Mouse (Mus musculus) ES-E14 (cell line): ENCODE measurements around the gene Zfp282.

Source experiments
- CHD2 ChIP-seq: IDR thresholded peaks from 2 replicates; pipeline ENCODE4 v1.6.1; 2014; ENCODE audit warnings: mild to moderate bottlenecking, low read depth, low read length, inconsistent platforms
- HCFC1 ChIP-seq: IDR thresholded peaks from 2 replicates; pipeline ENCODE4 v1.6.1; 2012; ENCODE audit warnings: low read length, inconsistent platforms, borderline replicate concordance; ENCODE audit not compliant: insufficient read depth
- ZC3H11A ChIP-seq: IDR thresholded peaks from 2 replicates; pipeline ENCODE4 v1.6.1; 2012; ENCODE audit warnings: low read depth, mild to moderate bottlenecking, inconsistent platforms, low read length, borderline replicate concordance
- ZNF384 ChIP-seq: IDR thresholded peaks from 2 replicates; pipeline ENCODE4 v1.6.1; 2012; ENCODE audit warnings: low read depth, low read length, inconsistent platforms

DNA sequence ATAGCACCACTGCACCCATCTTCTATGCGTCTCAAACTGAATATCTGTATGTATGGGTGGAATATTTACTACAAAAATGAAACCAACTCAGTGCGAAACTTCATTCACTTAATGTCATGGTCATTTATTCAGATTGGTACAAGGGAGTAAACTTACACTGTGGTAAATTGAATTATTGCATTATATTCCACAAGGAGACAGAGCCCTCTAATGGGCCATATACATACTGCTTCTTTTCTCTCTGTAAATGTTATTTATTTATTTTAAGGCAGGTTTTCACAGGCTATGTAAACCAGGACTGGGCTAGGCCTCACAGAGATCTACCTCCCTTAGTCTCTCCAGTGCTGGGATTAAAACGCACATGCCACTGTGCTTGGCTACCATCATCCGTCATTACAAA lies 49.5 kb upstream of the Zfp282 start:
- no peak for TF ChIP-seq CHD2
- TF ChIP-seq ZNF384 = no peak
- TF ChIP-seq HCFC1 = no peak
- no peak for TF ChIP-seq ZC3H11A
